Mouse (Mus musculus): ENCODE measurements around the gene Dhx8.
A peak's percentile ranks its signal among the peaks of the same experiment; 100 is the strongest.

Dhx8 gene

DNA sequence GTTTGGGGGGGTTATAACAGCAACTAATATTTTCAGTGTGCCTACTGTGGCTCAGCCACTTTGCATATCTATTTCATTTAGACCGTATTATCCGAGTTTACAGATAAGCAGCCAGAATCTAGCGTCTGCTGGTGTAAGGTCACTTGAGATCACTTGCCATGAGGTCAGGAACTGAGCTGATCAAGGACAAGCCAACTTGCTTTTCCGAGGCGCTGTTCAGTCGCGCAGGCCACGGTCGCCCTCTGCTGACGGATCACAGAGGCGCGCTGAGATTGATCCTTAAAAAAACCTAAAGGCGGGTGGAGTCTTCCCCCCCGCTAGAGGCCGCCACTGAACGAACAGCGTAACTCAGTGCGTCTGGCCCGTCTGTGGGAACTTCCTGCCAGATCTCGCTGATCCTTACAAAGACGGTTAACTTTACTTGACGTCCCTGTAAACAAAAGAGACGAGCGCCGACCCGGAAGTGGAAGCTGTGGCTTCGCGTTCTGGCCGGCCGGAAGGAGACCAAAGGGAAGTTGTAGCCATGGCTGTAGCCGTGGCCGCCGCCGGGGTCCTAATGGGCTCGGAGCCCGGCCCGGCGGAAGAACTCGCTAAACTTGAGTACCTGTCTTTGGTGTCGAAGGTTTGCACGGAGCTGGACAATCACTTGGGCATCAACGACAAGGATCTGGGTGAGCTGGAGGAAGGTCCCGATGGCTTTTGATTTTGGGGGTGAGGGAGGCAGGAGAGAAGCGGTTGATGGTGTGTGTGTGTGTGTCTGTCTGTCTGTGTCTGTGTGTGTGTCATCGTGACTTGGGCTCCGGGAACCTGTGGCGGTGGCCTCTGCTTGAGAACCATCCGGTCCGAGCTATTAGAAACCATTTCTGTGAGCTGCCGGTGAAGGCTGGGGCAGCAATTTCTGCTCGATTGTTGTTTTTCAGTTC, at the start of gene Dhx8:
Gene Dhx8 (plus strand): TSS at position 402 of the 923 bp plus-strand sequence.
- peak; percentile 97 for DNase-seq (ENCODE audit: low read depth, low spot score)

GRCm38 (mm10) chr11:101687351-101688301, 45.1 kb upstream of the Dhx8 start:
- no peak for DNase-seq (ENCODE audit: low read depth, low spot score)

- no peak for DNase-seq (ENCODE audit: low read depth, low spot score)
These were observed 43.0 kb upstream of the Dhx8 start for GRCm38 (mm10) chr11:101689701-101690113.

- no peak for DNase-seq (ENCODE audit: low read depth, low spot score)
These were observed 42.4 kb upstream of the Dhx8 start for GRCm38 (mm10) chr11:101690326-101690725.

DNA sequence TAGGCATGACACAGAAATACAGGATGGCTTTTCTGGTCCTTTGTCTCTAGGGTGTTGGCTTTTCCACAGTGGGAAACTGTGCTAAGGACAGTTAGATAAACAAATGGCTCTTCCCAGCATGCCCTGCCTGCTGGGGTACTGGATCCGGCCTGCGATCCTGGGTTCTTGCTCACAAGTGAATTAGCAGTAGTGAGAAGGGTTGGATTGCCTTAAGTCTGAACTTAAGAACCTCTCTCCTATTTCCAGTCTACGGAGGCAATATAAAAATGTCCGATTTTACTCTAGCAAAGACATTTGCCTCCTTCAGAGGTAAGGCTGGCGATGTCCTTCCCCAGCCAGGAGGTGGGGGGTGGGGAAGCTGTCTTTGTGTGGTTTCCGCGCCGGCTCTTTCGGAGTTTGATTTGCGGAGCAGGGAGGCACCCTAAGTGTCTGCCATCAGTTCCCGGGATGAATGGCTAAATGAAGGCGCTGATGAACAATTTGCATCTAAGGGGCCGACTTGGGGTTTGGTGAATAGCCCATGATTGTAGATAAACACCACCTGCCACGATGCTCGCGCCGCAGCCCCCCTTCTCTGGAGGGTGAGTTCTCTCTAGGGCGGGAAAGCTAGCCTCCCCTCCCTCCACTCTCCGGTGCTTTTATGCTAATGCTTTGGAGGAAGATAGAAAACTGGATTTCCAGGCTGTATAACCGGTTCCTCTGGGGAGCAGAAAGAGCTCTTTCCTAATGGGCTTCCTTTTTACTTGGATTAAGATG, 36.6 kb upstream of the Dhx8 start:
- no peak for DNase-seq (ENCODE audit: low read depth, low spot score)

GRCm38 (mm10) chr11:101697156-101697861, 35.4 kb upstream of the Dhx8 start:
- peak; percentile 47 for DNase-seq (ENCODE audit: low read depth, low spot score)

DNA sequence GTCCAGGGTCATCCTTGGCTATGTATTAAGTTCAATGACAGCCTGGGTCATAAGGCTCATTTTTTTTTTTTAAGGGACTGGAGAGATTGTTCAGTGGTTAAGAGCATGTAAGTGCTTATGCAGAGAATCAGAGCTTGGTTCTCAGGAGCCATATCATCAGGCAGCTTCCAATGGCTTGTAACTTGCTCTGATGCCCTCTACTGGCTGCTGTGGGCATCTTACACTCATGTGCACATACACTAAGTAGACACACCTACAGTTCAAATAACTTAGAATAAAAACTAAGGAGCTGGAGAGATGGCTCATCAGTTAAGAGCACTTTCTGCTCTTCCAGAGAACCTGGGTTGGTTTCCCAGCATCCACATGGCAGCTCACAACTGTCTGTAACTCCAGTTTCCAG, 34.6 kb upstream of the Dhx8 start:
- no peak for DNase-seq (ENCODE audit: low read depth, low spot score)

DNA sequence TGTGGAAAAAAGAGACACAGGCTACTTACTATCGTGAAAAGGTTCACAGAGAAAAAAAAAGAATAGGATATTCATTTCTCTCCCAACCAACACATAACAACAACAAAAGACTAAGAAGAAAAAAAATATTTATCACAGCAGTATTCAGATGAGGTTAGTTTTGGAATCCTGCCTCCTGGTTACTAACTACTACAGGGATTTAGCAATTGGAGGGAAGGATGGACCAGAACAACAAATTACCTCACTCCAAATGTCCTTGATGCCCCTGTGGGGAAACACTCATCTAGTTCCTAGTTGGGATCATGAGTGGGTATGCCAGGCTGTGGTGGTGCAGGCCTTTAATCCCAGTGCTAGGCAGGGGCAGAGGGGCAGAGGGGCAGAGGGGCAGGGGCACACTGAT, 33.2 kb upstream of the Dhx8 start:
- DNase-seq (ENCODE audit: low read depth, low spot score) = no peak

GRCm38 (mm10) chr11:101699991-101700390, 32.7 kb upstream of the Dhx8 start:
- no peak for DNase-seq (ENCODE audit: low read depth, low spot score)

DNA sequence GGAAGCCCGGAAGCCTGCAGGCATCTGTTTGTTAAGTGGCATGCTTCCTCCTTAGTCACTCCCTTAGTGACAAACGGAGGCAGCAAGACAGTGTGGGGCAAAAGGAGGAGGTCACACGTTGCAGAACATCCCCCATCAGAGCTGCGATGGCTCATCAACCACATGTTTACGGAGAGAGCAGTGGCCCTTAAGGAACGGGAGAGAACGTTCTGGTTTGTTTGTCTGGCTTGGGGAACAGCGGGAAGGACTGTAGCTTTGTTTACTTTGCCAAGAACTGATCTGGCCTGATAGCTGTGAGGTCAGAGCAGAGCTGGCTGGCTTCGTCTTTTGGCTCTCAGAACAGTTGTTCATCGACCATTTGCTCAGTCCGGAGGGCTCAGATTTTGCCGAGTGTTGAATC, 32.3 kb upstream of the Dhx8 start:
- DNase-seq (ENCODE audit: low read depth, low spot score) = no peak

DNA sequence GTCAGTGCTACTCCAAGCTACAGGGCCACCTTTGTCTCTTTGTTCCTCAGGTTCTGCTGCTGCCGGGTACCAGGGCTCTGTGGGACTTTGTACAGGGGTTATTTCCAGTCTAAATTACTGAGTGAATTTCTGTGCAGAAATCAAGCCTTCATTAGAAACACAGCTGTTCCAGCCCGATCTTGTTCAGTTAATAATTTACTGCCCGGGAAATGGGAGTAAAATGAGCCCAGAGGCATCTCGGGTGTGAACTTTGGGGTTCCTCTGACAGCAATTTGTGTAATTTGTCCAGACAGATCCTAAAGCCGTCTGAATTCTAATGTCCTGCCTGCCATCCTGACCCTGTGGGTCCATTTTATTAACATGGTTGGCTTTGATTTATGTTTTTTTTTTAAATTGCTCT, 28.6 kb upstream of the Dhx8 start:
- DNase-seq (ENCODE audit: low read depth, low spot score) = no peak

GRCm38 (mm10) chr11:101706764-101707448, 25.8 kb upstream of the Dhx8 start:
- DNase-seq (ENCODE audit: low read depth, low spot score) = no peak

DNA sequence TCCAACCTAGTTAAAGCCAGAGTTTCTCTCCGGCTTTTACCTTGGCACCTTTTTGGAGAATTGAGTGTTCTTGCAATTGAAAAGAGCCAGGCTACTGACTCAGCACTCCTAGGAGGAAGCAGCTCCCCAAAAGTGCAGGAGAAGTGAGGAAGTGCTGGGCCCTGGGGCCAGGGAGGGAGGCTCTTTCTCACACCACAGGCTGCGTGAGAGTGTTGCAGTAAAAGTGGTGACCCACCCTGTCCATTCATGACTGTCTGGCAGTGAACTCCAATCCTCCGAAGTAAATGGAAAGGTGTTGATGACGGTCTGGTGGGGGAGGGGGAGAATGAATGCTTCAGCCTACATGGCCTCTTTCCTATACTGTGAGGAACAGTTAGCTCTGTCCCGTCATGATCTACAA, 24.2 kb upstream of the Dhx8 start:
- DNase-seq (ENCODE audit: low read depth, low spot score) = no peak

DNA sequence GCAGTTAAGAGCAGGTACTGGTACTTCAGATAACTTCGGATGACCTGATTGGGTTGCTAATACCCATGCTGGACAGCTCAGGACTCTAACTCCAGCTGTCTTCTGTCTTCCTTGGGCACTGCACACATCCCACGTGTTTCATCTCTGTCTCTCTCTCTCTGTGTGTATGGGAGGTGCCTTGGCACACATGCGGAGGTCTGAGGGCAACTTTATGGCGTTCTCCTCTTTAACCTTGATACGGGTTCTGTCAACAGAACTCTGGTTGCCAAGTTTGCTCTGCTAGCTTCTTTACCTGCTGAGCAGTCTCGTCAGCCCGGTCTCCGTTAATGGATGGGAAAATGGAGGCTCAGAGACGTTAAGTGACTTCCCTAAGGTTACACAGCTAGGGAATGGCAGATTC, 19.9 kb upstream of the Dhx8 start:
- DNase-seq (ENCODE audit: low read depth, low spot score) = no peak

DNA sequence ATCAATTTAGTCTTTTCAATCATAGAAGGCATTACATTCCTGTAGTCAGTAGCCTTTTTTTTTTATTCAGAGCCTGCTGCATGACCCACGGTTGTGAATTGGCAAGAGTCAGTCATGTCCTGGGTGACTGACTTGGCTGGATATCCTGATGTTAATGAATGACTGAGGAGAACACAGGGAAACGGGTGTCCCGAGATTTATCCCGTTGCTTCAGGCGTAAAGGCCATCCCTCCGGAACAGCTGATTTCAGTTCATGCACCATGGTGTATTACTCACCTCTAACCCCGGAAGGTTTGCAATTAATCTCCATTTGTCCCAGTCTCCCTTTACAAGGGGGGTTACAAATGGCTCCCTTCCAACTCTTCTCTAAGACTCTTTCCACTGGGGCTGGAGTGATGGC, 18.7 kb upstream of the Dhx8 start:
- DNase-seq (ENCODE audit: low read depth, low spot score) = no peak

- no peak for DNase-seq (ENCODE audit: low read depth, low spot score)
These were observed 14.4 kb upstream of the Dhx8 start for GRCm38 (mm10) chr11:101718324-101718723.

DNA sequence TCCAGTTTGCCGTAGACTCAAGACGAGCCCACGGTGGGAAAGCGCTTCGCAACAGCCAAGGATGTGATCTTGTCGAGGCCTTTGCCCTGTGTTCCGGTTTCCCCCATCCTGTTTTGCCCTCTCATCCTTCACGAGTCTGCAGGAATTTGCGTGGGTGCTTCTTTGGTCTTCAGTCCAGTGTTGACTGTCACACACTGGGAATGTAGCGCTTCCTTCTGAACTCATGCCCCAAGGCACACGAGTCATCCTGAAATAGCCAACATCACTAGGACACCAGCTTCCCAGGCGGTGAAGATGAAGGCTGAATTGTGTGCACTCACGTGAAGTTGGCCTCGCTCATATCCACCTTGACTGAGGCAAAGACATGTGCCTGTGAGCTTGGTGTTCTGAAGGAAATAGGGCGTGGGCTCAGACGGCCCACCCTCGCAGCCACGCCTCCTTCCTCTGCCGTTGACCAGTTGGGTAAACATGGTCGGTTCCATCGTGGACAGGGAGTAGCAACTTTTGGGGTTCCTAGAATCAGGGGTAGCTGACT, 12.7 kb upstream of the Dhx8 start:
- DNase-seq (ENCODE audit: low read depth, low spot score) = no peak

GRCm38 (mm10) chr11:101725043-101725442, 7.7 kb upstream of the Dhx8 start:
- no peak for DNase-seq (ENCODE audit: low read depth, low spot score)

DNA sequence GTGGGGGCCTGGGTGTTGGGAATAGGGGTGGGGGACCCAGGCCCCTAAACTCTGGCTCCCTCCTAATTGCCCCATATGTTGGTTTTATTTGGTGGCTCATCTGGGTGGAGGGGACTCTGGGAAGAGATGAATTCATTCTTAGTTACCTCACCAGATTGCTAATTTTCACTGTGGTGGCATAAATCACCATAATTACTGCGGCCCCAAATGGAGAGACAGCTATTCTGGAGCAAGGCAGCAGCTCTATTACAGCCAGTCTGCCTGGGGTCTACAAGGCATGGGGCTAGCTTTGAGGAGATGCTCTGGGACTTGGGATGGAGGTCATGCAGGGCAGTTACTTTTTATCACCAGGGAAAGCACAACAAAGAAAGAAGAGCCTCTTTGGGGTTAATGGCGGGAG, 6.0 kb upstream of the Dhx8 start:
- no peak for DNase-seq (ENCODE audit: low read depth, low spot score)

GRCm38 (mm10) chr11:101729308-101729707, 3.4 kb upstream of the Dhx8 start:
- no peak for DNase-seq (ENCODE audit: low read depth, low spot score)
